Mouse (Mus musculus) bone marrow, adult 2 months (tissue): ENCODE data around the gene Usf1. TPM values are rescaled to one million over a fixed set of nuclear protein-coding genes. Genes with fewer than 3 reads are reported as not detected.
A peak's percentile ranks its signal among the peaks of the same experiment; 100 is the strongest.

Experiments
- H3K27ac ChIP-seq: fragments of 200-500 bp; 2 replicates; pipeline ENCODE4 v1.5.1; 2012; ENCODE audit warnings: low read depth, mild to moderate bottlenecking, control low read depth, inconsistent platforms, low read length; ENCODE audit not compliant: control insufficient read depth, poor library complexity, insufficient read depth
- H3K4me1 ChIP-seq: fragments of 200-500 bp; 2 replicates; pipeline ENCODE4 v1.6.1; 2011; ENCODE audit warnings: low read length; ENCODE audit not compliant: control insufficient read depth, insufficient read depth
- H3K4me3 ChIP-seq: fragments of 200-500 bp; replicated peaks from 2 replicates; pipeline ENCODE3; 2011; ENCODE audit warnings: mild to moderate bottlenecking, low read depth, low read length, control low read depth; ENCODE audit not compliant: control insufficient read depth
- CTCF ChIP-seq: fragments of 200-500 bp; IDR thresholded peaks from 2 replicates; pipeline ENCODE4 v1.5.1; 2011; ENCODE audit warnings: low read length, control low read depth; ENCODE audit not compliant: control insufficient read depth, insufficient read depth
- POLR2A ChIP-seq: fragments of 200-500 bp; IDR thresholded peaks from 2 replicates; pipeline ENCODE4 v1.6.1; 2011; ENCODE audit warnings: low read depth, mild to moderate bottlenecking, control low read depth, low read length, borderline replicate concordance; ENCODE audit not compliant: control insufficient read depth
- WGBS: fragments of 180-500 bp; shearing (Covaris S2); methylation state at CpG from one replicate; pipeline ENCODE4 v1.1.7; 2018; 5-methylcytosine and 5-hydroxymethylcytosine counted together
- polyA plus RNA-seq: library from polyadenylated mRNA; stranded (reverse); fragments of >200 nt; gene quantifications from 2 replicates; pipeline ENCODE4 v1.2.4, GENCODE M21; 2011; ENCODE audit warnings: low replicate concordance; ENCODE audit not compliant: missing spikeins, insufficient read depth, insufficient read length

Usf1 gene
- polyA plus RNA-seq, 1 experiment = 92.2 TPM

- Histone ChIP-seq H3K4me1 (no peaks in the 10 kb centered on the region), H3K4me3 (no peak overlapping the region), H3K27ac (peak overlapping the region; percentile 11; the same call in 1 of the 2 replicates)
- 48% methylated on average over 5 of the region's 5 CpGs for WGBS
- TF ChIP-seq CTCF = no peak
- TF ChIP-seq POLR2A = no peak
These were observed 41.8 kb downstream of the Usf1 start for GRCm38 (mm10) chr1:171452923-171453322.

GRCm38 (mm10) chr1:171454926-171455325 lies 43.8 kb downstream of the Usf1 start:
- Histone ChIP-seq H3K4me3 (no peak overlapping the region), H3K4me1 (no peaks in the 10 kb centered on the region), H3K27ac (no peak overlapping the region)
- TF ChIP-seq POLR2A (no peak), CTCF (no peak)
- 73% methylated on average over 6 of the region's 6 CpGs for WGBS

GRCm38 (mm10) chr1:171457568-171457967 lies 46.5 kb downstream of the Usf1 start:
- no peak for TF ChIP-seq POLR2A
- no peak for TF ChIP-seq CTCF
- WGBS = 70% methylated on average over 1 of the region's 1 CpGs
- no peak overlapping the region for H3K4me3 ChIP-seq
- H3K4me1 ChIP-seq = no peaks in the 10 kb centered on the region; the same call in 1 of the 2 replicates
- H3K27ac ChIP-seq = no peak overlapping the region

DNA sequence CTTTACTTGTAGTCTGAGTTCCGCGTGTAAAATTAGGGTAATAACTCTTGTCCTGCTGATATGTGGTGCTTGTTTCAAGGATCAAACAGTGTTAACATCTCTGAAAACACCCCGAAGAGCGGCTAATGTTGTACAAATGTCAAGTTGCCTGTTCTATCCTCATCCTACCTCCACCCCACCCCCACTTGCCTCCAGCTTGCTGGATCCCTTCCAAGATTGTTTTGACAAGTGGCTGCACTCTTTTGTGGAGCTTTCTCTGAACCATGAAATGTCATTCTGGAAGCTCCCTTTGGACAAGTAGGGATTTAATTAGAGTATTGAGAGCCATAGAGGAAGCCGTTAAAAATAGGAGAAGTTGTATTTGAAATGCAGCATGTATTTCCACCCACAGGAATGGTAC lies 48.7 kb downstream of the Usf1 start:
- TF ChIP-seq POLR2A (no peak), CTCF (no peak)
- Histone ChIP-seq H3K4me1 (no peaks in the 10 kb centered on the region; the same call in 1 of the 2 replicates), H3K4me3 (no peak overlapping the region), H3K27ac (no peak overlapping the region)
- WGBS = 58% methylated on average over 5 of the region's 5 CpGs

- WGBS = 89% methylated on average over 22 of the region's 22 CpGs
- Histone ChIP-seq H3K4me1 (no peaks in the 10 kb centered on the region; the same call in 1 of the 2 replicates), H3K4me3 (no peak overlapping the region), H3K27ac (no peak overlapping the region)
- no peak for TF ChIP-seq CTCF
- no peak for TF ChIP-seq POLR2A
These were observed 49.7 kb downstream of the Usf1 start for GRCm38 (mm10) chr1:171460551-171461503.

- 36% methylated on average over 3 of the region's 3 CpGs for WGBS
- H3K27ac ChIP-seq = no peak overlapping the region
- TF ChIP-seq POLR2A (no peak), CTCF (no peak)
- H3K4me3 ChIP-seq = no peak overlapping the region
- H3K4me1 ChIP-seq = no peaks in the 10 kb centered on the region; the same call in 1 of the 2 replicates
These were observed 52.0 kb downstream of the Usf1 start for GRCm38 (mm10) chr1:171463133-171463532.

GRCm38 (mm10) chr1:171465749-171466412 lies 54.8 kb downstream of the Usf1 start:
- TF ChIP-seq POLR2A = no peak
- TF ChIP-seq CTCF = no peak
- no peak overlapping the region for H3K4me3 ChIP-seq
- WGBS = 66% methylated on average over 5 of the region's 5 CpGs
- peak overlapping the region; percentile 77; the same call in 1 of the 2 replicates for H3K27ac ChIP-seq
- H3K4me1 ChIP-seq = no peaks in the 10 kb centered on the region; the same call in 1 of the 2 replicates

DNA sequence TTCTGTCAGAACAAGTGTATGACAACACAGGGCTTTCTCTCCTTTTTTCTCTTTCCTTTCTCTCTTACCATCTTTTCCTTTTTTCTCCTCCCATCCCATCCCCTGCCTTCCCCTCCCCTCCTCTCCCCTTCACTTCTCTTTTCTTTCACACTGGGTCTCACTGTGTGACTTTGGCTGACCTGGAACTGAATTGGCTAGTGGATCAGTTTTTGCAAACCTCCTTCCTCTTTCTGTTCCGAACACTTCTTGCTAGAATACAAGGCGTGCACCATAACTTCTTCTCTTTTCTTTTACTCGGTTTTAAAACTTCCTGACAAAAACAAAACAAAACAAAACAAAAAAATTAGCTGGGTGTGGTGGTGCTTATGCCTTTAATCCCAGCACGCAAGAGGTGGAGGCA lies 55.5 kb downstream of the Usf1 start:
- Histone ChIP-seq H3K4me1 (no peaks in the 10 kb centered on the region; the same call in 1 of the 2 replicates), H3K27ac (peak overlapping the region; percentile 77; the same call in 1 of the 2 replicates), H3K4me3 (peak overlapping the region; percentile 65)
- TF ChIP-seq POLR2A (no peak), CTCF (no peak)
- 9% methylated on average over 4 of the region's 4 CpGs for WGBS

Other genes starting within 250 kb of the Usf1 start
- gene Pcp4l1, start 215.0 kb upstream of the Usf1 start, polyA plus RNA-seq = 4.3 and 5.1 TPM in 2 replicates
- 0.80 and 1.0 TPM in 2 replicates for gene Nr1i3, start 197.3 kb upstream of the Usf1 start, polyA plus RNA-seq
- gene Tomm40l, start 188.8 kb upstream of the Usf1 start, polyA plus RNA-seq = 10.8 and 20.1 TPM in 2 replicates
- 66.3 and 203 TPM in 2 replicates for gene Apoa2, start 186.3 kb upstream of the Usf1 start, polyA plus RNA-seq
- gene Fcer1g, start 176.9 kb upstream of the Usf1 start, polyA plus RNA-seq = 102 and 317 TPM in 2 replicates
- 0.25 TPM in 1 of 2 replicates, not detected in the other for gene Adamts4, start 160.9 kb upstream of the Usf1 start, polyA plus RNA-seq
- gene Ndufs2, start 159.9 kb upstream of the Usf1 start, polyA plus RNA-seq = 109 and 134 TPM in 2 replicates
- 29.8 and 67.5 TPM in 2 replicates for gene B4galt3, start 141.0 kb upstream of the Usf1 start, polyA plus RNA-seq
- 197 and 282 TPM in 2 replicates for gene Ppox, start 130.1 kb upstream of the Usf1 start, polyA plus RNA-seq
- gene Usp21, start 123.3 kb upstream of the Usf1 start, polyA plus RNA-seq = 39.1 and 60.0 TPM in 2 replicates
- gene Ufc1, start 116.3 kb upstream of the Usf1 start, polyA plus RNA-seq = 34.0 and 84.2 TPM in 2 replicates
- 31.6 and 49.7 TPM in 2 replicates for gene Dedd, start 82.2 kb upstream of the Usf1 start, polyA plus RNA-seq
- 16.0 and 18.8 TPM in 2 replicates for gene Nit1, start 65.7 kb upstream of the Usf1 start, polyA plus RNA-seq
- 73.2 and 94.4 TPM in 2 replicates for gene Pfdn2, start 65.6 kb upstream of the Usf1 start, polyA plus RNA-seq
- gene Klhdc9, start 50.5 kb upstream of the Usf1 start, polyA plus RNA-seq = 1.3 TPM in 1 of 2 replicates, not detected in the other
- gene Nectin4, start 41.2 kb upstream of the Usf1 start, polyA plus RNA-seq = 0.27 and 1.1 TPM in 2 replicates
- gene Arhgap30, start 22.4 kb upstream of the Usf1 start, polyA plus RNA-seq = 36.8 and 72.9 TPM in 2 replicates
- gene Tstd1, start 7.6 kb downstream of the Usf1 start, polyA plus RNA-seq = 8.7 and 19.3 TPM in 2 replicates
- 13.2 and 21.5 TPM in 2 replicates for gene F11r, start 26.2 kb downstream of the Usf1 start, polyA plus RNA-seq
- gene Alyref2, start 92.2 kb downstream of the Usf1 start, polyA plus RNA-seq = 4.5 and 8.7 TPM in 2 replicates
- not detected in 2 replicates for gene Itln1, start 124.0 kb downstream of the Usf1 start, polyA plus RNA-seq
- gene Cd244a, start 147.9 kb downstream of the Usf1 start, polyA plus RNA-seq = 1.9 and 4.0 TPM in 2 replicates
- 12.8 and 23.7 TPM in 2 replicates for gene Ly9, start 196.1 kb downstream of the Usf1 start, polyA plus RNA-seq
- gene Slamf7, start 241.7 kb downstream of the Usf1 start, polyA plus RNA-seq = 3.1 and 4.7 TPM in 2 replicates